Mouse (Mus musculus): ENCODE measurements around the gene Gm27027. TPM values are rescaled to one million over a fixed set of nuclear protein-coding genes. Genes with fewer than 3 reads are reported as not detected.

Gm27027 gene
- total RNA-seq, 2 experiments from 2014 or later: not detected

DNA sequence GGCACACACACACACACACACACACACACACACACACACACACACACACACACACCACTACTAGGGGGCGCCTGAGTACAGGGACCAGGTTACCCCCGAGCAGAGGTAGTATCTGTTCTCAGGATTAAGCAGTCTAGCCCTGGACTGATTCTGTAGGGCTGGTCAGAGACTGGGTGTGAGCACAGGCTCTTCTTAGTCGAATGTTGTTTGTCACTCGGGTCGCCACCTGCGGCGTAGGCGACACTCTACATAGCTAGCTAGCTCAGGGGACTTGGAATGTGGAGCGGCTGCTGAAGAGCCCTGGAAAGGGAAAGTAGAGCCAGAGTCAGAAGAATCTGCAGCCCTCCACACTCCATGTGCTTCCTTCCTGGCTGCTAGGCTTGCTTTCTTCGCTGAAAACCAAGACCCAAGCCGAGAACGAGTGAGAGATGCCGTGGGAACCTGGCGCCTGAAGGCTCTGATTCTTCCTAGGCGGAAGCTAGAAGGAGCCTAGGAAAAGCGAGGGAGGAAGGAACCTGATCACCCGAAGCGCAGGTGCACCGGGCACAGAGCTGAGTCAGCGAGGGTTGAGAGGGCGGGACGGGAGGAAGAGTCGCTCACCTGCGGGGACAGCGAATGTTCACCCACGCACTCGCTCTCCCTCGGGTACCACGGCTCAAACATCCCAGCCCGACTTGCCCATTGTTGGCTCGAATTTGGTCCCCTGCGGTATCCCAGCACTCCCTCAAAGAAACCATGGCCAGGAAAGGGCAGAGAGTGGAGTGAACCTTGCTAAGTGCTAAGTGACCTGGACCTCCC lies 41.2 kb downstream of the Gm27027 start:
- peak in 1 of 2 experiments; percentile 51 for DNase-seq (ENCODE audit: extremely low spot score in 1 of 2, low spot score in 2 of 2)
- intact Hi-C loops (cut with DNase I): loop anchor here (5.0 kb wide), 2 partner anchors 37 to 83 kb away; no protein-coding TSS in a partner anchor

DNA sequence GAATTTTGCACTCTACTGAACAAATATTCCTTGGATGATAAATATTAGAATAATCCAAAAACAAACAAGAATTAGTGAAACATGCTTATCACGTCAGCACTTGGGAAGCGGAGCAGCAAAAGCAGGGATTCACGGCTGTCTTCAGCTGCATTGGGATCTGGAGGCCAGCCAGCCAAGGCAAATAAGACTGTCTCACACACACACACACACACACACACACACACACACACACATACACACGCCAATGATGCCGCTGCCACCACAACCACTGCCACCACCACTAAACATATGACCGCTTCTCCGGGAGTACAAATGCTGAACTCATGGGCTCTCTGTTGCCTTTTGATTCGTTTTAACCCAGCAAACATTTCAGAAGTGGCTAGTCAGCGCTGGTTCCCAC lies 42.4 kb downstream of the Gm27027 start:
- intact Hi-C loops (cut with DNase I): no loop called here

DNA sequence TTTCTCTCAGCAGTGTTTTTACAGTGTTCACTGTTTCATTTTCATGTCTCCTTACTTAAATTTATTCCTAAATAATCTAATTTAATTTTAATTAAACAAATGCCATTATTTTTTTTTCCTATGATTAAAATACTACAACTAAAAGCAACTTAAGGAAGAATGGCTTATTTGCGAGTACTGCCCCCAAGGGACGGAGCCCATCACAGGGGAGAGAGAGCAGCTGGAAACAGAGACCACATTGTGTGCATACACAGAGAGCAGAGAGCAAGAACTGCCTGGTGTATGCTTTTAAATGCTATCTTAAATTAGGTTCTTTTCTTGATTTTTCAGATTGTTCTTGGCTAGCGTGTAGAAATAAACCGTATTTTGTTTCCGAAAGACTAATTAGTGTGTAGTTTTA lies 49.2 kb downstream of the Gm27027 start:
- intact Hi-C loops (cut with DNase I): no loop called here
- no peak for DNase-seq (ENCODE audit: extremely low spot score in 1 of 2, low spot score in 2 of 2)

More for the DNA sequence above, 42.4 kb downstream of the Gm27027 start:
- DNase-seq (ENCODE audit: extremely low spot score in 1 of 2, low spot score in 2 of 2): peak; percentile 42 to 63

DNA sequence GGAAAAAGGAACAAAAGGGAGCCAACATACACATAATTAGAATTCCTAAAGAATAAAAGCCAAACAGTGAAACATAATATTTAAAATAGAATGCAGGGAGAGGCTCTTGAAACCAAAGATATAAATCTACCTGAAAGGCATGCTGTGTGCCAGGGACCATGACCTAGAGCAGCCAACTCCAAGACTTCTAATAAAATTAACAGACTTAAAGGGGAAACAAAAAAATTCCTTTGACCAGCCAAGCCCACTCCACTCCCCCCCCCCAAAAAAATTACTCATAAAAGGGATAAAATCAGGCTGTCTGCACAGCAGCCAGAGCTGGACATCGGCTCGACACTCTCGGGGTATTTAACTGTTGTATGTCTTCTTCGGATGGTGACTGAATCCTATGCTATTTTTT lies 51.3 kb downstream of the Gm27027 start:
- no peak for DNase-seq (ENCODE audit: extremely low spot score in 1 of 2, low spot score in 2 of 2)
- intact Hi-C loops (cut with DNase I): no loop called here

DNA sequence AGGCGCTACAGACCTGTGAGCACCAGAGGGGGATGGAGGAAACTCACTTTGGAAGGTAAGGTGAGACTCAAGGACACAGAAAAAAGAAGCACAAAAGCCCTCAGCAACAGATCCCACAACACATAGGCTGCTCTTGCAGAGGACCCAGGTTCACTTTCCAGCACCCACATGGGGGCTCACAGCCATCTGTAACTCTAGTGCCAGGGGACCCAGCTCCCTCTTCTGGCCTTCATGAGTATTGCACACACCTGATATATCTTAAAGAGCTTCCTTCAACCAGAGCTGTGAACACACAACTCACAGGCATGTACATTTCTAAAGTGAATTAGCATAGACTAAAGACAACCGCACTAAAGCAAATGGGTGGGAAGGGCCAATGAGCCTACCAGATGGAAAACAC lies 52.1 kb downstream of the Gm27027 start:
- intact Hi-C loops (cut with DNase I): no loop called here

DNA sequence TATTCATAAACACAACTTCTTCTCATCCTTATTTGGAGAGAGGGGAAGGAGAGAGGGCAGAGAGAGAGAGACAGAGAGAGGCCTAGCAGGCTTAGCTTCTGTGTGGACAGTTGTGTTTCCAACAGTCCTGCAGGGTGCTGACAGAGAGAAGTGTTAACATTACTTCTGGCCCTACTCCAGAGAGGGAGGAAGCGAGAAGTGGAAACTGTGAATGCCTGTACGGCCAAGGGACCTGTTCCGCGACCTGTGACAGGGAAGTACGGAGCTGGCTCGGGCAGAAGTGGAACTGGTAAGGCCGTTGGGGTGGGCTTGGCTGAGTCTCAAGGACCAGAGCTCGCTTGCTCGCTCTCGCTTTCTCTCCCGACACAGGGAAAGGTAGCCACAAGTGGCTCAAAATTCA lies 54.5 kb downstream of the Gm27027 start:
- intact Hi-C loops (cut with DNase I): no loop called here
- DNase-seq (ENCODE audit: extremely low spot score in 1 of 2, low spot score in 2 of 2): no peak

More for the DNA sequence above, 52.1 kb downstream of the Gm27027 start:
- no peak for DNase-seq (ENCODE audit: extremely low spot score in 1 of 2, low spot score in 2 of 2)

DNA sequence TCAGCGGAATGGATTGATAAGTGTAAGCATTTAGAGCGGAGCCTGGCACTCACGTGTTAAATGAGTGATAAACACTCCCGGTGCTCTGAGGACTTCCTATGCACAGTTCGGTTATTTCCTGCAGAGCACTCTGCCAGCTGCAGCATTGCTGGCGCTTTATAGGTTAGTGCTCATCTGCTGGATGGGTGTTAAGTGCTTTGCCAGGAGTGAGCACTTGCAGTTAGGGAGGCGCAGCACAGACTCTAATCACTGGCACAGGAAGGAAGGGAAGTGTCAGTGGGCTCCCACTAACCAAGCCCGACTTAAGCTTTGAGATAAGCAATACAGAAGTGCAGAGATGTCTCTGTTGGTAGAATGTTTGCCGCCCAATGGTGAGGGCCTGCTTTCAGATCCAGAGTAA lies 57.6 kb downstream of the Gm27027 start:
- intact Hi-C loops (cut with DNase I): no loop called here
- no peak for DNase-seq (ENCODE audit: extremely low spot score in 1 of 2, low spot score in 2 of 2)

DNA sequence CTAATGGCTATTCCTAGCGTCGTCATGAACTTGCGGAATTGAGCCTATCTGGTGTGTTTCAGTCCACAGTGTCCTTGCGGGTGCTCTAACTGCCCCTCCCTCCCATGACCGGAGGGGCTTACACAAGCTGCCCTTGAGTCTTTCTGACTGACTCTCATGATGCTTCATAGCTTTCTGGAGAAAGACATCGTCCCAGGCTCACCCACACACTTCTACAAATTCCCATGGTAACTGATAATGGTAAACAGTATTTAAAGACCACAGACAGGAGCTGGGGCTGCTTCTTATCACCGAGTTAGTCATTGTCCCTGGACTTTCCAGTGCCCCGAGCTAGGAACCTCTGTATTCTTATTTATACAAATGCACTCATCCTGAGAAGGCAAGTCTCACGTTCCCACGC lies 67.3 kb downstream of the Gm27027 start:
- intact Hi-C loops (cut with DNase I): no loop called here
- no peak for DNase-seq (ENCODE audit: extremely low spot score in 1 of 2, low spot score in 2 of 2)

DNA sequence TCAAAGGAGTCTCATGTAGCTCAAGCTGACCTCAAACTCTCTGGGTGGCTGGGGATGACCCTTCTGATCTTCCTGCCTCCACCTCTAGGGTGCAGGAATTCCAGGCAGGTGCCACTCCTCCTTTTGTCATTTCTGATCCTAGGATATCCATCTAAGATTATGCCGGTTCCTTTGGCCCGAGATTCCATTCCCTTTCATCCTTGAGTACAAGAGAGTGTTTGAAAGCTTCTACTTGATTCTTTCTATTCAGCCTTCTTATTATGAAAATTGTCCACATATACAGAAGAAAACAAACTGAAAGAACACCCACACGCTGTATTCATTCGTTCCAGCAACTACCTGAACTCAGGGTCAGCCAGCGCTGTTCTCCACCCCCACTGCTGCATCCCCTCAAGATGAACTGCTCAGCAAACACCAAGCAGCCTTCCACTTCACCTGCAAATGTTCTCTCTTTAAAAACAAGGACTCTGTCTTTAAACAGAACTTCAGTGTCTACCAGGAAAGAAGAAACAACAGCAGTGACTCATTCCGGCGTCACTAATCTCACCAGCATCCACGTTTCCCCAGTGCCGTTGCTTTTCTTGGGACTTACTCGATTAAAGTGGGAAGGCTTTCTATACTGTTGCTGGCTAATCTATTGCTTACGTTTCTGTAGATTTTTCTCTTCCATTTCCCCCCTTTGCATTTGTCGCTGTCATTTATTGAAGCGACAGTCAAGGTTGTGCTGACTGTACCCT lies 68.3 kb downstream of the Gm27027 start:
- intact Hi-C loops (cut with DNase I): no loop called here
- no peak for DNase-seq (ENCODE audit: extremely low spot score in 1 of 2, low spot score in 2 of 2)

DNA sequence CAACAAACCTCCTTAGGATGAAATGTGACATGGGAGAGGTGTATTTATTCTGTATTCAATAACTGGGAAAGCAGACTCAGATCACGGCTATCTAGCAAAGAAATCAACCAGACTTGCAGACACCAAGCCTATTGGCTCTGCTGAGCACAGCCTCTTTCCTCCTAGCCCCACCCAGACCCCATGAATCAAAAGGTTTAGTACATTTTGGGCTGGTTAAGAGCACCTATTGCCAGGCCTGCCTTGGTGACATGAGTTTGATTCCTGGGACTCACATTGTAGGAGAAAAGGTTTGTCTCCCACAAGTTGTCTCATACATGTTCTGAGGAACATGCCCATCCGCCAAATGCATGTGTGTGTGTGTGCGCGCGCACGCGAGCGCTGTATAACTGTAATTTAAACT lies 70.0 kb downstream of the Gm27027 start:
- no peak for DNase-seq (ENCODE audit: extremely low spot score in 1 of 2, low spot score in 2 of 2)
- intact Hi-C loops (cut with DNase I): no loop called here

DNA sequence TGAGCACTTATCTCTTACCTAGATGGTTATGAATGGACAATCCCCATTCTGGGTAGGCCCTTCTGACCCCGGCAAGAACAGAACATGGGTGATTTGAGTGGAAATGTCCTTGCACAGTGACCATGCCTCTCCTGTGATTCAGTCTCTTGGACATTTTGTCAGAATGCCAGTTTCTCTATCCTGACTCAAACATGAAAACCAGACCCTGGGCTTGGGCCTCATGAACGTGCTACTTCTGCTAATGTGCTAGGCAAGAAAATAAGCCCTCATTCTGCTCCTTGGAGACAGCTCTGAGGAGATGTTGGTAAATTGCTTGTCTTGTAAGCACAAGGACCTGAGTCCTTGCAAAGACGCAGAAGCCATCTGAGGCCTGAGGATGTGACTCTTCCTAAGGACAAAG lies 77.1 kb downstream of the Gm27027 start:
- no peak for DNase-seq (ENCODE audit: extremely low spot score in 1 of 2, low spot score in 2 of 2)
- intact Hi-C loops (cut with DNase I): no loop called here

DNA sequence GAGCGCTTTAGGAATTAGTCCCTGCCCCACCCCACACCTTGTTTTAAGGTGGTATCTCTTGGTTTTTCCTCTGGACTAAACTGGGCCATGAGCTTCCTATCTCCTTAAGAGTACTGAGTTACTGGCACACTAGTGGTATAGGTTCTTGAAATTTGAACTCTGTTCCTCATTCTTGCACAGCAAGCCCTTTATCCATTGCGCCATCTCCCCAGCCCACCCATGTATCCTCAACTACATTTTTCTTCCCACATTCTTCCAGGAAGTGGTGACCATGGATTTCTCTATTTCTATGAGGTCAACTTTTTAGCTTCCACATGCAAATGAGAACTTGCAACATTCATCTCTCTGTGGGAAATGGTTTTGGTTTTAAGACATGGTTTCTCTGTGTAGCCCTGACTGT lies 82.6 kb downstream of the Gm27027 start:
- intact Hi-C loops (cut with DNase I): no loop called here
- no peak for DNase-seq (ENCODE audit: extremely low spot score in 1 of 2, low spot score in 2 of 2)

DNA sequence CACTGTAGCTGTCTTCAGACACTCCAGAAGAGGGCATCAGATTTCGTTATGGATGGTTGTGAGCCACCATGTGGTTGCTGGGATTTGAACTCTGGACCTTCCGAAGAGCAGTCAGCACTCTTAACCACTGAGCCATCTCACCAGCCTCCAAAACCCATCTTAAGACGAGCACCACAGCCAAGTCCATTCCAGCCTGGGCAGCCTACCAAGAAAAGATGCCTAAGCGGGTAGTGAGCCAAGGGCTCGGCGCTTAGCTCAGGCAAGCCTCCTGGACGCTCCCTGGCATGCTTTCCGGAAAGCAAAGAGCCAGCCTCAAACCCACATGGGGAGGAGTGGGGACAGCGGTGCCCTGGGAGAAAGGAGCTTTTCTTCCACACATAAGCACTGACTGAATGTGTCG lies 84.2 kb downstream of the Gm27027 start:
- DNase-seq (ENCODE audit: extremely low spot score in 1 of 2, low spot score in 2 of 2): peak; percentile 53 to 58
- intact Hi-C loops (cut with DNase I): no loop called here

DNA sequence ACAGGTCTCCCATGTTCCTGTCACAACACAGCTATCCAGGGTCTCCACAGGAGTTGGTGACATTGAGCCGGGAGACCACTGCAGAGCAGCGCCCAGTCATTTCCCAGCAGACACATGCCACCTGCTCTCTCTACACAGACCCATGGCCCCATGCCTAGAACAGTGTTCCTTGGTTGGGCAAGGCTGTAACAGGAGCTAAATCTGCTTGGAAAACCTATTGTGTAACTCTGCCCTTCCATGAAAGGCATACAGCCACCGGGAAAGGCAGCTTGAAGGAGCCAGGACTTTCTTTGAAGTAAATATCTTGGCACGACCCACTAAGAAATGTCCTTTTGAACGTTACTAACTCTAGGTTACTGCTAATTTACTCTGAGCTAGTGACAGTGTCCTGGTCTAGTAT lies 86.4 kb downstream of the Gm27027 start:
- intact Hi-C loops (cut with DNase I): no loop called here
- no peak for DNase-seq (ENCODE audit: extremely low spot score in 1 of 2, low spot score in 2 of 2)

DNA sequence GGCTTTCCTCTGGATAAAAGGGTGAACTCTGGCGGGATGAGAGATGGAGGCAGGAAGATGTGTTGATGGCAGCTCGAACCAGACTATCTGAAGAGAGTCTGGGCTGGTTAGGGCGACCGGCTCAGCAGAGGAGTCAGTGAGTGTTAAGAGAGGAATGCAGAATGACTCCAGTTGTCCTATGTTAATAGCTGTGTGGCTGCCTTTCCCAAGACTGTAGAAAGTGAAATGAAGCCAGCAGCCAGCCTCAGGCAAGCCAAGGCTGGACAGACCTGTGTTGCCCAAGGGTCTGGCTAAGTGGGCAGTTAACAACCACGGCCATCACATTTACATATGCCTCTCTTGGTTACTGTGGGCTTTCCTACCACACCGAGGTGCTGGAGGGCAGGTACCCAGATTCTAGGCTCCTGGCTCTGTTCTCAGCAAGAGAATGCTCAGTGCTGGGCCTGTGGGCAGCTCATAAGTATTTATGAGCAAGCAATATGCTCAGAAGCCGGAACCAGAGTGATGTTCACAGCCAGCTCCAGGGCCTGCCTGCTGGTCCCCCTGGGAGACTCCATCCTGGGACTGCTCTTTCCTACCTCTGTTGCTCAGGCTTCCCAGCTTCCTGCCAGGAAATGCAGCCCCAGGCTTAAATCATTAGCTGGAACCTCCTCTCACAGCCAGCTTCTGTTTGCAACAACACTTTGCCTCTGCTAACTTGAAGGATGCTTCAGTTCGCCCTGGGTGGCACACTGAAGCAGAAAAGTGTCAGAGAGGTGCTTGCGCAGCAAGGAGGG lies 88.4 kb downstream of the Gm27027 start:
- intact Hi-C loops (cut with DNase I): no loop called here
- peak in 1 of 2 experiments; percentile 65 for DNase-seq (ENCODE audit: extremely low spot score in 1 of 2, low spot score in 2 of 2)

Other genes with a start within 250 kb of the Gm27027 start
- 10 to 100 TPM; 55.5 to 58.1 TPM for gene Ext2, start 173.8 kb downstream of the Gm27027 start, total RNA-seq (2021)
- gene Accs, start 146.4 kb downstream of the Gm27027 start, total RNA-seq (2021): 1 to 10 TPM; 5.0 to 5.3 TPM
- under 1 TPM; 0.30 to 0.51 TPM for gene Accsl, start 127.2 kb downstream of the Gm27027 start, total RNA-seq (2021)
- 10 to 100 TPM; 62.6 to 66.5 TPM for gene Gm13889, start 39.2 kb downstream of the Gm27027 start, total RNA-seq (2021)
- gene Alkbh3, start 14.5 kb upstream of the Gm27027 start, total RNA-seq (2021): 10 to 100 TPM; 26.9 to 29.2 TPM
- gene Hsd17b12, start 161.6 kb upstream of the Gm27027 start, total RNA-seq (2021): 10 to 100 TPM; 75.3 to 78.2 TPM